ENCODE assay signal across 27 mouse cellular contexts in the genomic region with DNA sequence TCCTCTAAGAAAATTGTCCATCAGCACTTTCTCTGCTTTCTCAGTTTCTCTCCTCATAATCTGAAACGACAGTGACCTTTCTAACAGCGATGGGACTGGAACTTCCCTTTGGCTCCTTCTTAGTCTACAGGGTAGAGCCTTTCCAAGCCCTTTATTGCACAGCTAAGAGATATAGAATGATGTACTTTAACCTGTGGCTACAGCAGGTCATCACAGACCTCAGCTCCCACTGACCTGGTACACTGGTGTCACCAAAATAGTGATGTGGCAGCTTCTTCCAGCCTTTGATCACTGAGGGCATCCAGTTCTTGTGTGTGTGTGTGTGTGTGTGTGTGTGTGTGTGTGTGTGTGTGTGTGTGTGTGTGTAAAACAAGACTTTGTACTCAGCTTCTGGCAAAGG. TPM values are rescaled to one million over a fixed set of nuclear protein-coding genes. Genes with fewer than 3 reads are reported as not detected.
DNase-seq lines count a peak whose midpoint lies in the region; ATAC-seq and TF ChIP-seq lines count a peak whose summit lies in the region.
"Had no signal": no experiment of that assay in that cellular context is flagged by ENCODE, and none has a peak within 500 bp of the region (broad histone marks: within the 10 kb centered on the region; RNA-seq: fewer than 3 reads in every experiment).

No protein-coding gene starts in this region.

- H3K4me3 ChIP-seq in forebrain, embryonic 10.5 days: no peak overlapping the region
- no peak overlapping the region for H3K4me3 ChIP-seq in forebrain, embryonic 12.5 days (replicated peaks)
- no peak overlapping the region for H3K4me3 ChIP-seq in intestine, postnatal 0 days (ENCODE audit: low read depth, low read length)
- H3K4me3 ChIP-seq: embryonic facial prominence, embryonic 13.5 days; embryonic facial prominence, embryonic 15.5 days; erythroblast, embryonic 14.5 days had no signal

- 94% methylated on average over 2 of the region's 2 CpGs for WGBS in forebrain, embryonic 10.5 days
- 94% methylated on average over 2 of the region's 2 CpGs for WGBS in forebrain, embryonic 12.5 days
- WGBS in intestine, postnatal 0 days: 59% methylated on average over 2 of the region's 2 CpGs

- H3K27me3 ChIP-seq in forebrain, embryonic 10.5 days (ENCODE audit: poor library complexity, severe bottlenecking): no peaks in the 10 kb centered on the region
- no peaks in the 10 kb centered on the region for H3K27me3 ChIP-seq in forebrain, embryonic 12.5 days
- H3K27me3 ChIP-seq in intestine, postnatal 0 days (replicated peaks; ENCODE audit: control insufficient read depth, insufficient read depth, low read length): no peaks in the 10 kb centered on the region
- H3K27me3 ChIP-seq: CH12.LX; embryonic facial prominence, embryonic 13.5 days; embryonic facial prominence, embryonic 15.5 days; Patski had no signal

- no peak for TF ChIP-seq CTCF in intestine, postnatal 0 days (IDR thresholded peaks at IDR 0.05; ENCODE audit: low read depth)

- DNase-seq in forebrain, embryonic 10.5 days (ENCODE audit: extremely low spot score, low spot score): peak; percentile 8
- DNase-seq in cerebellum, postnatal 25 days: no peak
- no peak for DNase-seq in lung, adult 18-20 months
- DNase-seq: adrenal gland, adult 8-10 months; adrenal gland, postnatal 14 days; adrenal gland, postnatal 36 days; B cell, adult 2 months; cerebellum, adult 11-12 months; cerebellum, adult 2 months; cerebellum, adult 9-10 months; cerebellum, postnatal 10 days; cerebellum, postnatal 36 days; embryo, embryonic 11 days had no signal

- H3K36me3 ChIP-seq in forebrain, embryonic 10.5 days (replicated peaks): no peaks in the 10 kb centered on the region
- H3K36me3 ChIP-seq in forebrain, embryonic 12.5 days (replicated peaks): no peaks in the 10 kb centered on the region
- peaks cover 22% of the 10 kb centered on the region for H3K36me3 ChIP-seq in intestine, postnatal 0 days (ENCODE audit: control insufficient read depth, insufficient read depth)
- H3K36me3 ChIP-seq: embryonic facial prominence, embryonic 13.5 days; embryonic facial prominence, embryonic 15.5 days; G1E had no signal

- H3K9ac ChIP-seq in forebrain, embryonic 12.5 days: no peak overlapping the region
- H3K9ac ChIP-seq in intestine, postnatal 0 days (ENCODE audit: low read depth, low read length): no peak overlapping the region
- H3K9ac ChIP-seq: embryonic facial prominence, embryonic 13.5 days; embryonic facial prominence, embryonic 15.5 days had no signal

- H3K27ac ChIP-seq in forebrain, embryonic 10.5 days: no peak overlapping the region
- H3K27ac ChIP-seq in forebrain, embryonic 12.5 days: no peak overlapping the region
- H3K27ac ChIP-seq in intestine, postnatal 0 days (ENCODE audit: low read depth, low read length): peak overlapping the region; percentile 82
- H3K27ac ChIP-seq: embryonic facial prominence, embryonic 13.5 days; embryonic facial prominence, embryonic 15.5 days had no signal

- no peak for ATAC-seq in forebrain, embryonic 12.5 days (ENCODE audit: low FRiP score)
- peak; percentile 77 for ATAC-seq in intestine, postnatal 0 days
- ATAC-seq: activated CD4-positive, CD25-positive, alpha-beta regulatory T cell, adult 4 months; CD4-positive, CD25-positive, alpha-beta regulatory T cell, adult 4 months; forebrain, embryonic 14.5 days; forebrain, embryonic 16.5 days; Patski had no signal

- no peak overlapping the region for H3K4me2 ChIP-seq in forebrain, embryonic 12.5 days
- no peak overlapping the region for H3K4me2 ChIP-seq in intestine, postnatal 0 days (replicated peaks; ENCODE audit: low read depth)
- H3K4me2 ChIP-seq: embryonic facial prominence, embryonic 13.5 days; embryonic facial prominence, embryonic 15.5 days had no signal

- peaks cover 7% of the 10 kb centered on the region for H3K4me1 ChIP-seq in forebrain, embryonic 10.5 days
- no peaks in the 10 kb centered on the region for H3K4me1 ChIP-seq in forebrain, embryonic 12.5 days
- no peaks in the 10 kb centered on the region; the same call in 1 of the 2 replicates for H3K4me1 ChIP-seq in intestine, postnatal 0 days (replicated peaks; ENCODE audit: control insufficient read depth, insufficient read depth, low read length)
- H3K4me1 ChIP-seq: embryonic facial prominence, embryonic 13.5 days; embryonic facial prominence, embryonic 15.5 days had no signal

- no peaks in the 10 kb centered on the region for H3K9me3 ChIP-seq in forebrain, embryonic 10.5 days
- no peaks in the 10 kb centered on the region for H3K9me3 ChIP-seq in forebrain, embryonic 12.5 days
- no peaks in the 10 kb centered on the region for H3K9me3 ChIP-seq in intestine, postnatal 0 days (ENCODE audit: control insufficient read depth)
- H3K9me3 ChIP-seq: embryonic facial prominence, embryonic 13.5 days; embryonic facial prominence, embryonic 15.5 days; G1E had no signal

RNA-seq across cellular contexts. Expression of gene Trmt10a, which starts 21.8 kb away (rescaled TPM):
- polyA plus RNA-seq in forebrain, embryonic 10.5 days (2016; fragmentation: Nextera tagmentation; extraction: Ambion mirVana): 19.7 and 20.1 TPM in 2 replicates
- polyA plus RNA-seq in forebrain, embryonic 12.5 days (2016; fragmentation: Nextera tagmentation; extraction: Ambion mirVana): 13.7 and 14.5 TPM in 2 replicates
- 4.3 and 4.7 TPM in 2 replicates for polyA plus RNA-seq in intestine, postnatal 0 days (2015; fragmentation: Nextera tagmentation; extraction: Ambion mirVana)

RNA-seq across cellular contexts. Expression of gene Mttp, which starts 23.3 kb away (rescaled TPM):
- polyA plus RNA-seq in forebrain, embryonic 10.5 days (2016; fragmentation: Nextera tagmentation; extraction: Ambion mirVana): 11.1 and 11.4 TPM in 2 replicates
- polyA plus RNA-seq in forebrain, embryonic 12.5 days (2016; fragmentation: Nextera tagmentation; extraction: Ambion mirVana): 13.4 and 14.1 TPM in 2 replicates
- polyA plus RNA-seq in intestine, postnatal 0 days (2015; fragmentation: Nextera tagmentation; extraction: Ambion mirVana): 930 and 998 TPM in 2 replicates

RNA-seq across cellular contexts. Expression of gene Gm5105, which starts 54.3 kb away (rescaled TPM):
- polyA plus RNA-seq in forebrain, embryonic 10.5 days (2016; fragmentation: Nextera tagmentation; extraction: Ambion mirVana): not detected in 2 replicates
- not detected in 2 replicates for polyA plus RNA-seq in forebrain, embryonic 12.5 days (2016; fragmentation: Nextera tagmentation; extraction: Ambion mirVana)
- not detected in 2 replicates for polyA plus RNA-seq in intestine, postnatal 0 days (2015; fragmentation: Nextera tagmentation; extraction: Ambion mirVana)
- polyA plus RNA-seq: activated CD4-positive, CD25-positive, alpha-beta regulatory T cell, adult 4 months; CD4-positive, CD25-positive, alpha-beta regulatory T cell, adult 4 months; embryonic facial prominence, embryonic 11.5 days; embryonic facial prominence, embryonic 13.5 days; erythroblast, embryonic 14.5 days; forebrain, embryonic 11.5 days; forebrain, embryonic 14.5 days; G1E had no signal

RNA-seq across cellular contexts. Expression of gene 1110002E22Rik, which starts 56.6 kb away (rescaled TPM):
- polyA plus RNA-seq in forebrain, embryonic 10.5 days (2016; fragmentation: Nextera tagmentation; extraction: Ambion mirVana): 0.02 TPM in 1 of 2 replicates, not detected in the other
- 0.03 and 0.08 TPM in 2 replicates for polyA plus RNA-seq in forebrain, embryonic 12.5 days (2016; fragmentation: Nextera tagmentation; extraction: Ambion mirVana)
- 0.07 and 0.08 TPM in 2 replicates for polyA plus RNA-seq in intestine, postnatal 0 days (2015; fragmentation: Nextera tagmentation; extraction: Ambion mirVana)
- polyA plus RNA-seq: activated CD4-positive, CD25-positive, alpha-beta regulatory T cell, adult 4 months; CD4-positive, CD25-positive, alpha-beta regulatory T cell, adult 4 months; erythroblast, embryonic 14.5 days; forebrain, embryonic 11.5 days had no signal

Comparison
In these comparisons a context has a peak if more than half of its experiments do, and no peak if none do; other contexts are left out.
1. RNA of gene Mttp, which starts 23.3 kb away (polyA plus RNA-seq): 930 to 998 TPM in intestine, postnatal 0 days; 13.4 to 14.1 TPM in forebrain, embryonic 12.5 days and 11.1 to 11.4 TPM in forebrain, embryonic 10.5 days; every median in the first group is over 10 times any median in the second.